Mouse (Mus musculus) limb, embryonic 14.5 days (tissue): ENCODE measurements around the gene Sh3bp2. TPM values are rescaled to one million over a fixed set of nuclear protein-coding genes. Genes with fewer than 3 reads are reported as not detected.

ENCODE experiments used
- ATAC-seq: fragments of 200-750 bp; cut with Nextera tagmentation; 2 replicates; pipeline ENCODE4 v1.8.0; 2017; ENCODE audit warnings: low read depth, moderate number of reproducible peaks, moderate TSS enrichment; ENCODE audit not compliant: low FRiP score
- DNase-seq: peaks from one replicate; pipeline ENCODE4 v3.0.0-alpha.2; 2015; ENCODE audit warnings: low spot score
- H3K27ac ChIP-seq: fragments of 300-500 bp; sonication (generic); replicated peaks from 2 replicates; pipeline ENCODE4 v1.5.1; 2014; ENCODE audit warnings: low read depth, mild to moderate bottlenecking, low read length, moderate library complexity, mixed read lengths
- H3K27me3 ChIP-seq: fragments of 300-500 bp; sonication (generic); 2 replicates; pipeline ENCODE4 v1.6.1; 2014; ENCODE audit warnings: low read length, mixed read lengths; ENCODE audit not compliant: control insufficient read depth, insufficient read depth
- H3K36me3 ChIP-seq: fragments of 300-500 bp; sonication (generic); 2 replicates; pipeline ENCODE4 v1.6.1; 2014; ENCODE audit warnings: mild to moderate bottlenecking, low read length, moderate library complexity, mixed read lengths; ENCODE audit not compliant: control insufficient read depth, insufficient read depth
- H3K4me1 ChIP-seq: fragments of 300-500 bp; sonication (generic); 2 replicates; pipeline ENCODE4 v1.6.1; 2014; ENCODE audit warnings: antibody characterized with exemption, low read length, mixed read lengths; ENCODE audit not compliant: control insufficient read depth, insufficient read depth
- H3K4me2 ChIP-seq: fragments of 300-500 bp; sonication (generic); replicated peaks from 2 replicates; pipeline ENCODE4 v1.6.1; 2014; ENCODE audit warnings: low read depth, mild to moderate bottlenecking, low read length, moderate library complexity; ENCODE audit not compliant: severe bottlenecking
- H3K4me3 ChIP-seq: fragments of 300-500 bp; sonication (generic); replicated peaks from 2 replicates; pipeline ENCODE4 v1.5.1; 2014; ENCODE audit warnings: low read length
- H3K9ac ChIP-seq: fragments of 300-500 bp; sonication (generic); 2 replicates; pipeline ENCODE4 v1.6.1; 2014; ENCODE audit warnings: mild to moderate bottlenecking, low read depth, low read length, moderate library complexity; ENCODE audit not compliant: severe bottlenecking
- H3K9me3 ChIP-seq: fragments of 300-500 bp; sonication (generic); 2 replicates; pipeline ENCODE4 v1.6.1; 2016; ENCODE audit warnings: low read length; ENCODE audit not compliant: control insufficient read depth
- POLR2A ChIP-seq: fragments of 200-500 bp; IDR thresholded peaks from 2 replicates; pipeline ENCODE4 v1.8.0; 2012; ENCODE audit warnings: inconsistent platforms, mild to moderate bottlenecking, moderate library complexity, borderline replicate concordance; ENCODE audit not compliant: insufficient read depth, insufficient read length; ENCODE audit errors: extremely low read depth
- WGBS: fragments of 180-500 bp; shearing (Covaris S2); extraction: QIAGEN DNeasy Blood & Tissue Kit; methylation state at CpG from one replicate; pipeline ENCODE4 v1.1.7; 2014; 5-methylcytosine and 5-hydroxymethylcytosine counted together
- polyA plus RNA-seq, 2 experiments: library from polyadenylated mRNA; depleted of rRNA in 1 of 2; stranded (reverse) in 1 of 2; unstranded in 1 of 2; fragments of >200 nt; fragmentation: Nextera tagmentation in 1 of 2; extraction: Ambion mirVana in 1 of 2; gene quantifications; 2 replicates each; pipeline versions ENCODE4 v1.2.1 to v1.2.3; 2012 to 2014

Sh3bp2 gene
- polyA plus RNA-seq, 2 experiments: 12.6 to 17.9 TPM

GRCm38 (mm10) chr5:34550251-34550650, 24.6 kb downstream of the Sh3bp2 start:
- Histone ChIP-seq H3K36me3 (peaks cover 33% of the 10 kb centered on the region), H3K9me3 (no peaks in the 10 kb centered on the region), H3K4me3 (peak overlapping the region; percentile 89), H3K4me1 (peaks cover 13% of the 10 kb centered on the region), H3K9ac (peak overlapping the region; percentile 98), H3K27me3 (no peaks in the 10 kb centered on the region), H3K27ac (peak overlapping the region; percentile 67; the same call in 1 of the 2 replicates), H3K4me2 (peak overlapping the region; percentile 64)
- ATAC-seq (no peak), DNase-seq (no peak)
- 13% methylated on average over 6 of the region's 6 CpGs for WGBS
- no peak for TF ChIP-seq POLR2A

GRCm38 (mm10) chr5:34551821-34552220, 26.2 kb downstream of the Sh3bp2 start:
- H3K36me3 ChIP-seq: peaks cover 49% of the 10 kb centered on the region
- peaks cover 13% of the 10 kb centered on the region for H3K4me1 ChIP-seq

GRCm38 (mm10) chr5:34563854-34564253, 38.2 kb downstream of the Sh3bp2 start:
- no peak overlapping the region for H3K9ac ChIP-seq
- 95% methylated on average over 1 of the region's 1 CpGs for WGBS
- ATAC-seq (no peak), DNase-seq (no peak)
- H3K27ac ChIP-seq: no peak overlapping the region
- no peaks in the 10 kb centered on the region for H3K4me1 ChIP-seq
- no peaks in the 10 kb centered on the region for H3K9me3 ChIP-seq
- H3K4me3 ChIP-seq: no peak overlapping the region
- no peak for TF ChIP-seq POLR2A
- H3K27me3 ChIP-seq: no peaks in the 10 kb centered on the region
- H3K36me3 ChIP-seq: peaks cover 39% of the 10 kb centered on the region
- H3K4me2 ChIP-seq: no peak overlapping the region

More at GRCm38 (mm10) chr5:34551821-34552220, 26.2 kb downstream of the Sh3bp2 start:
- Histone ChIP-seq H3K4me3 (no peak overlapping the region), H3K27me3 (no peaks in the 10 kb centered on the region), H3K27ac (no peak overlapping the region), H3K9me3 (no peaks in the 10 kb centered on the region), H3K4me2 (no peak overlapping the region), H3K9ac (no peak overlapping the region)
- no peak for ATAC-seq
- 96% methylated on average over 4 of the region's 4 CpGs for WGBS
- no peak for TF ChIP-seq POLR2A
- no peak for DNase-seq

GRCm38 (mm10) chr5:34564291-34564690, 38.7 kb downstream of the Sh3bp2 start:
- no peaks in the 10 kb centered on the region for H3K4me1 ChIP-seq
- 80% methylated on average over 4 of the region's 4 CpGs for WGBS
- DNase-seq (no peak), ATAC-seq (no peak)
- H3K9ac ChIP-seq: no peak overlapping the region
- no peak overlapping the region for H3K4me2 ChIP-seq
- TF ChIP-seq POLR2A: no peak
- no peak overlapping the region for H3K27ac ChIP-seq
- peaks cover 34% of the 10 kb centered on the region for H3K36me3 ChIP-seq
- H3K4me3 ChIP-seq: no peak overlapping the region
- no peaks in the 10 kb centered on the region for H3K9me3 ChIP-seq
- no peaks in the 10 kb centered on the region for H3K27me3 ChIP-seq

GRCm38 (mm10) chr5:34565545-34566283, 40.1 kb downstream of the Sh3bp2 start:
- H3K4me2 ChIP-seq: no peak overlapping the region
- WGBS: 82% methylated on average over 7 of the region's 7 CpGs

More at GRCm38 (mm10) chr5:34565545-34566283, 40.1 kb downstream of the Sh3bp2 start:
- no peak overlapping the region for H3K4me3 ChIP-seq
- H3K4me1 ChIP-seq: no peaks in the 10 kb centered on the region
- DNase-seq: peak; percentile 52
- no peak overlapping the region for H3K9ac ChIP-seq
- 0 out of 2 replicates have a peak overlapping the region, but pooled peaks have one; percentile 10 for H3K27ac ChIP-seq
- peaks cover 20% of the 10 kb centered on the region for H3K36me3 ChIP-seq
- no peaks in the 10 kb centered on the region for H3K27me3 ChIP-seq
- no peaks in the 10 kb centered on the region for H3K9me3 ChIP-seq
- ATAC-seq: no peak
- TF ChIP-seq POLR2A: no peak
